Mouse (Mus musculus) brain, embryonic 14.5 days (tissue): Measurements from ENCODE around the gene Tfdp1.

Experiments used
- CTCF ChIP-seq: fragments of 200-500 bp; IDR thresholded peaks from 2 replicates; pipeline ENCODE4 v1.5.1; 2012; ENCODE audit warnings: inconsistent platforms, mild to moderate bottlenecking, moderate library complexity, borderline replicate concordance; ENCODE audit not compliant: insufficient read depth, insufficient read length; ENCODE audit errors: extremely low read depth
- POLR2A ChIP-seq: fragments of 200-500 bp; IDR thresholded peaks from 2 replicates; pipeline ENCODE4 v1.6.1; 2012; ENCODE audit warnings: mild to moderate bottlenecking, inconsistent platforms, borderline replicate concordance; ENCODE audit not compliant: poor library complexity, insufficient read depth, insufficient read length, severe bottlenecking; ENCODE audit errors: extremely low read depth

GRCm38 (mm10) chr8:13326598-13326997 is 12.0 kb upstream of the Tfdp1 start:
- TF ChIP-seq POLR2A = no peak
- peak; percentile 52; the same call in 1 of the 2 replicates for TF ChIP-seq CTCF
